Mouse (Mus musculus) hindbrain, embryonic 15.5 days (tissue): ENCODE results near the gene Art5. TPM values are rescaled to one million over a fixed set of nuclear protein-coding genes. Genes with fewer than 3 reads are reported as not detected.

Experiments used
- ATAC-seq: fragments of 200-750 bp; cut with Nextera tagmentation; 2 replicates; pipeline ENCODE4 v1.8.0; 2017; ENCODE audit warnings: low read depth, moderate number of reproducible peaks, moderate TSS enrichment; ENCODE audit not compliant: low FRiP score
- H3K27ac ChIP-seq: fragments of 300-500 bp; sonication (generic); replicated peaks from 2 replicates; pipeline ENCODE4 v1.5.1; 2015; ENCODE audit warnings: mild to moderate bottlenecking, inconsistent platforms
- H3K27me3 ChIP-seq: fragments of 300-500 bp; sonication (generic); 2 replicates; pipeline ENCODE4 v1.6.1; 2015; ENCODE audit warnings: control low read depth, inconsistent platforms
- H3K36me3 ChIP-seq: fragments of 300-500 bp; sonication (generic); 2 replicates; pipeline ENCODE4 v1.6.1; 2015; ENCODE audit warnings: control low read depth, inconsistent platforms
- H3K4me1 ChIP-seq: fragments of 300-500 bp; sonication (generic); replicated peaks from 2 replicates; pipeline ENCODE4 v1.6.1; 2015; ENCODE audit warnings: control low read depth, inconsistent platforms
- H3K4me2 ChIP-seq: fragments of 300-500 bp; sonication (generic); 2 replicates; pipeline ENCODE4 v1.6.1; 2015; ENCODE audit warnings: moderate library complexity, mild to moderate bottlenecking, inconsistent platforms
- H3K4me3 ChIP-seq: fragments of 300-500 bp; sonication (generic); 2 replicates; pipeline ENCODE4 v1.5.1; 2015; ENCODE audit warnings: mild to moderate bottlenecking, inconsistent platforms
- H3K9ac ChIP-seq: fragments of 300-500 bp; sonication (generic); 2 replicates; pipeline ENCODE4 v1.6.1; 2015; ENCODE audit warnings: inconsistent platforms
- H3K9me3 ChIP-seq: fragments of 300-500 bp; sonication (generic); 2 replicates; pipeline ENCODE4 v1.6.1; 2016; ENCODE audit warnings: control low read depth, inconsistent platforms
- WGBS: fragments of 180-500 bp; shearing (Covaris S2); methylation state at CpG from one replicate; pipeline ENCODE4 v1.1.7; 2015; 5-methylcytosine and 5-hydroxymethylcytosine counted together
- polyA plus RNA-seq: library from polyadenylated mRNA; unstranded; fragments of >200 nt; fragmentation: Nextera tagmentation; extraction: Ambion mirVana; gene quantifications from 2 replicates; pipeline ENCODE4 v1.2.1, GENCODE M21; 2015

Gene Art5
- polyA plus RNA-seq: 0.17 and 0.28 TPM in 2 replicates

DNA sequence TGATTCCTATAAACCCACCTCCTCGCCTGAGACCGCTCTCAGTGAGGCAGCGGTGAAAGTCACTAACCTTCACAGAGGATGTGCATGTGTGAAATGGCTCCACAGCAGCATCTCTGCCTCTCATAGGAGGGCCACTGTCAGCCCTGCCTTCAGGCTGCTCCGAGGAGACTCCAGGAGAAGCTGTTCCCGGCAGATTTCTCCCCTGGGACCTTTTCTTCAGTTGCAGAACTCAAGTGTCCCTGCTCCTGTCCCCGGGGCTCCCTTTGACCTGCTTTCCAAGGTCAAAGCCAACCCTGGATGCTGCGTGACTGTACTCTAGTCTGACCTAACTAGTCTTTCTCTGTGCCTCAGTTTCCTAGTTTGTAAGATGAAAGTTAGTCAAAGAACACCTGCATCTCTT lies at the start of gene Art5:
Gene Art5 (minus strand): TSS at position 319 of the 400 bp plus-strand sequence.
- no peaks in the 10 kb centered on the region for H3K27me3 ChIP-seq
- no peak within 1 kb of the TSS for H3K9ac ChIP-seq
- H3K4me2 ChIP-seq: no peak within 1 kb of the TSS
- no peaks in the 10 kb centered on the region for H3K36me3 ChIP-seq
- no peak within 1 kb of the TSS for H3K27ac ChIP-seq
- no peaks in the 10 kb centered on the region for H3K9me3 ChIP-seq
- H3K4me1 ChIP-seq: peaks cover 5% of the 10 kb centered on the region; the same call in 1 of the 2 replicates
- WGBS: 83% methylated on average over 7 of the region's 7 CpGs
- H3K4me3 ChIP-seq: no peak within 1 kb of the TSS
- no peak for ATAC-seq

DNA sequence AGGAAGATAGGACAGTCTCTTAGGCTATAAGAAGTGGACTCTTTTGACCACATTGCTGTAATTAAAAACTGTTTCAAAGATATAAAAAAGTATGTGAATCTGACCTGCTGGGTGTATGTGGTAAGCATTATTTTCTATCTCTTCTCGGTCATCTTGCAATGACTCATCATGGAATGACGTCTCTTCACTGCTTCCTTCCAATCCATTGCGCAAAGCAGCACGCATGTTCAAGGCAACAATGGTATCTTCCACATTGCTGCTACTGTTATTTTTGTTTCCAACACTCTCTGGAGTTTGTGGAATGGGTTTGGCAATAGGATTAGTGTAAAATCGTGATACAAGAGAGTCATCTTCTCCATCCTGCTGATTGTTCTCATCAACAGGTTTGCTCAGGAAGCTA lies 44.4 kb upstream of the Art5 start:
- Histone ChIP-seq H3K36me3 (peaks cover 51% of the 10 kb centered on the region), H3K9me3 (no peaks in the 10 kb centered on the region), H3K27me3 (no peaks in the 10 kb centered on the region), H3K9ac (no peak overlapping the region), H3K27ac (no peak overlapping the region), H3K4me3 (no peak overlapping the region), H3K4me1 (no peaks in the 10 kb centered on the region), H3K4me2 (no peak overlapping the region)
- ATAC-seq: no peak
- 98% methylated on average over 5 of the region's 5 CpGs for WGBS

DNA sequence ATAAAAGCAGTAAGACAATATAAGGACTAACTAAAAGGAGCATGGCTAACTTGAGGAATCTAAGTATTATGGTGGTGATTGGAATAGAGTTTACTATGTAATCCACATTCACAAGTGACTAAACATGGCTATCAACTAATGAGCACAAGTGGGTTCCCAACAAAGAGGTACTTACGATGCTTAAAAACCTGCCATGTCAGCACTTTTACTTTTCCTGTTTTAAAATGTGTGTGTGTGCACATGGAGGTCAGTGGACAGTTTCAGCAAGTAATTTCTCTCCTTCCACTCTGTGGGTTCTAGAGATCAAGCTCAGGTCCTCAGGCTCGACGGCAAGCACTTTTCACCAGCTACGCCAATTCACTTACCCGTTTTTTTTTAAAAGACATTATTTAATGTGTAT lies 28.6 kb upstream of the Art5 start:
- H3K9me3 ChIP-seq: no peaks in the 10 kb centered on the region
- WGBS: 98% methylated on average over 5 of the region's 5 CpGs
- H3K9ac ChIP-seq: no peak overlapping the region
- no peaks in the 10 kb centered on the region for H3K27me3 ChIP-seq
- H3K4me2 ChIP-seq: no peak overlapping the region
- no peaks in the 10 kb centered on the region for H3K4me1 ChIP-seq
- no peak overlapping the region for H3K4me3 ChIP-seq
- ATAC-seq: no peak
- H3K36me3 ChIP-seq: peaks cover 75% of the 10 kb centered on the region
- H3K27ac ChIP-seq: no peak overlapping the region

DNA sequence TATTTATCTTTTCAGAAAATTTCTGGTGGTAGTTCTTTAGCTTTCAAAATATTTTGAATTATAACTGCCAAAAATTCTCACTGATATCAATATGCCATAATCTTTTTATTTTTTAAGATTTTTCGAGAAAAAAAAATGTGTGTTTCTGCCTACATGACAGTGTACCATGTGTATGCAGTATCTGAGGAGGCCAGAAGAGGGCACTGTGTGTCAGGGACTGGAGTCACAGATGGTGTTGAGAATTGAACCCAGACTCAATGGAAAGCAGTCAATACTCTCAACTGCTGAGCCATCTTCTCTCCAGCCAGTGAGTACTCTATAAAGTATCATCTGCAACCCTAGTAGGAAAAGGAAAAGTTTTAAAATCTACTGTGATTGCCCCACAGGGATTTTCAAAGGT lies 28.2 kb upstream of the Art5 start:
- Histone ChIP-seq H3K27me3 (no peaks in the 10 kb centered on the region), H3K9ac (no peak overlapping the region), H3K4me2 (no peak overlapping the region), H3K27ac (no peak overlapping the region), H3K36me3 (peaks cover 79% of the 10 kb centered on the region), H3K4me1 (no peaks in the 10 kb centered on the region), H3K9me3 (no peaks in the 10 kb centered on the region), H3K4me3 (no peak overlapping the region)
- no peak for ATAC-seq
- WGBS: 88% methylated on average over 1 of the region's 1 CpGs

DNA sequence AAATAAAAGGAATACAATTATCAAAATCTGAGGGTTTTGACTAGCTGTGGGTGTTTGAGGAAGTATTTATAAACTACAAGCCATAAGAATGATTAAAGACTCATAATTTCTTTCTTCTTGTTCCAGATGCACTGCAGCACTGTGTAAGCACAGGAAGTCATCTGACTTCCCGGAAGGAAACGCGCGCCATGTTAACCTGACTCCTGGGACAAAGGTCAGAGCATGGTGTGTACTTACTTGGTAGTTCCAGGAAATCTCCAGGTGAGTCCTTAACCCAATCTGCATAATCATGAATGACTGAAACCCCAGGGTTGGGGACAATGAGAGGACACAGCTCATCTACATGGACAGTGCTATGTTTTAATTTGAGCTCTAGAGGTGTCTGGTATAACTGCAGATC lies 23.1 kb upstream of the Art5 start:
- H3K4me1 ChIP-seq: no peaks in the 10 kb centered on the region
- WGBS: 96% methylated on average over 4 of the region's 4 CpGs
- no peak overlapping the region for H3K4me2 ChIP-seq
- H3K27me3 ChIP-seq: no peaks in the 10 kb centered on the region
- H3K27ac ChIP-seq: no peak overlapping the region
- ATAC-seq: no peak
- H3K9ac ChIP-seq: no peak overlapping the region
- H3K9me3 ChIP-seq: no peaks in the 10 kb centered on the region
- H3K4me3 ChIP-seq: no peak overlapping the region
- peaks cover 70% of the 10 kb centered on the region for H3K36me3 ChIP-seq

DNA sequence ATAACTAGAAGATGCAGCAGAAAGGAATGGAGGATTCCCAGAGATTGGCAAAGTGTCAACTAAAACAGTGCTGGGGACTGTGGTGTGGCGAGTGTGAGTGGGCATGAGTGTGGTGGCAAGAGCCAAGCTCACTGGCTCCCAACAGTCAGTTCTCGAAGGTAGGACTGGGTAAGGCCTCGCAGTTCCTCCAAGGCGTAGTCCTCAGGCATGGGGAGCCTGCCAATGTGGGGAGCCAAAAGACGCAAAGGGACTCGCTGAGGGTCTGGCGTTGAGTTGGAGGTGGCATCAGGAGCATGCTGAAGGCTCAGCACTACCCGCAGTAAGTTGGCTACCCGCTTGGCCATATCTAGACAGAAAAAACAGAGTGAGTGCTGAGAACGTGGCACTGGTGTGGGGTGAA lies 11.0 kb upstream of the Art5 start:
- Histone ChIP-seq H3K4me2 (no peak overlapping the region), H3K4me3 (no peak overlapping the region), H3K27ac (no peak overlapping the region), H3K36me3 (peaks cover 74% of the 10 kb centered on the region), H3K9me3 (no peaks in the 10 kb centered on the region), H3K4me1 (no peaks in the 10 kb centered on the region), H3K27me3 (no peaks in the 10 kb centered on the region), H3K9ac (no peak overlapping the region)
- no peak for ATAC-seq
- 93% methylated on average over 10 of the region's 10 CpGs for WGBS

DNA sequence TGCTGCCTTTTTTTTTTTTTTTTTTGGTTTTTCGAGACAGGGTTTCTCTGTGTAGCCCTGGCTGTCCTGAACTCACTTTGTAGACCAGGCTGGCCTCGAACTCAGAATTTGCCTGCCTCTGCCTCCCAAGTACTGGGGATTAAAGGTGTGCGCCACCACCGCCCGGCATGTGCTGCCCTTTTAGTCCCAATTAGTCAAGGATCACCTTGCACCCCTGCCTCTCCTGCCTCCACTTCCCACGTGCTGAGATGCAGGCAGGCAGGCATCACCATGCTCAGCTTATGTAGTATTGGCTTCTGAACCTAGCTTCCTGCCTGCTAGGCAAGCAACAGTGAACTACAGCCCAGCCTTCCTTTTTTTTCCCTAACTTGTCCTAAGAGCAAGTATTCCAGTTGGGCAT lies 8.1 kb upstream of the Art5 start:
- Histone ChIP-seq H3K36me3 (peaks cover 45% of the 10 kb centered on the region), H3K27me3 (no peaks in the 10 kb centered on the region), H3K9ac (no peak overlapping the region), H3K27ac (no peak overlapping the region), H3K4me2 (no peak overlapping the region), H3K4me1 (no peaks in the 10 kb centered on the region), H3K4me3 (no peak overlapping the region), H3K9me3 (no peaks in the 10 kb centered on the region)
- no peak for ATAC-seq
- WGBS: 84% methylated on average over 6 of the region's 6 CpGs

DNA sequence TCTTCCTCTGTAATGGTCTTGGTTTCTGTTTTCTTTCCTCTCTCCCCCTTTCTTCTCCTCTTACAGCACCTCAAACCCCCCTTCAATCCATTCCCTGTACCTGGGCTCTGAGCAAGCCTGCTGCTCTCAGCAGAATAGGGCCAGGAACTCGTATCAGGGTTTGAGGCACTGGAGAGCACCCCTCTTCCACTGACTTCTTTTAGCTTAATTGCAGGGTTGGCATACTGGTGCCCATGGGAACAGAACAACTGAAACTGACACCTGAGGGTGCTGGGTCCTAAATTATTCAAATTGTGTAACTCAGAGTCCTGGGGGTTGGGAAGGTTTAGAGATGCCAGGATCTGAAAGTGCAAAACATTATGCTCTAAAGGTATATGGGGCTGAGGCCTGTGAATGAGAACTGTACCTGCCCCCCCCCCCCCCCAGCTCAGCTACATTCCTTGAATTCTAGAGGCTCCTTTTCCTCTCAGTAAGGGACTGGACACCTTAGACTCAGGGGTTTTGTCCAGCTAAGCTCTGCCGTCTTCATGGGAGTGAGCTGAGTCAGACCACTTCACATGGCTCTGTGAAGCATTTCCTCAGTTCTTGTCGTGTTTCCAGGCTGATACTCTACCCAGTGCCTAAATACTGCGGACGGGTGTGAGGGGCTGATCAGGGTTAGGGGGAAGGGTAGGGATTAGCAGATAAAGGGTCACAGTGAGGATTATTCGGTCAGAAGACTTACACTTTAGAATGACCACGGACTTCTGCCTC lies 7.5 kb upstream of the Art5 start, which contains the start of gene Chrna10:
Gene Chrna10 (minus strand): TSS at position 250 of the 753 bp plus-strand sequence.
- WGBS: 58% methylated on average over 7 of the region's 7 CpGs
- Histone ChIP-seq H3K4me1 (no peaks in the 10 kb centered on the region), H3K36me3 (peaks cover 39% of the 10 kb centered on the region), H3K9ac (no peak within 1 kb of the TSS), H3K27me3 (no peaks in the 10 kb centered on the region), H3K27ac (no peak within 1 kb of the TSS), H3K4me2 (no peak within 1 kb of the TSS), H3K9me3 (no peaks in the 10 kb centered on the region), H3K4me3 (no peak within 1 kb of the TSS)
- no peak; the same call in 1 of the 2 replicates for ATAC-seq

DNA sequence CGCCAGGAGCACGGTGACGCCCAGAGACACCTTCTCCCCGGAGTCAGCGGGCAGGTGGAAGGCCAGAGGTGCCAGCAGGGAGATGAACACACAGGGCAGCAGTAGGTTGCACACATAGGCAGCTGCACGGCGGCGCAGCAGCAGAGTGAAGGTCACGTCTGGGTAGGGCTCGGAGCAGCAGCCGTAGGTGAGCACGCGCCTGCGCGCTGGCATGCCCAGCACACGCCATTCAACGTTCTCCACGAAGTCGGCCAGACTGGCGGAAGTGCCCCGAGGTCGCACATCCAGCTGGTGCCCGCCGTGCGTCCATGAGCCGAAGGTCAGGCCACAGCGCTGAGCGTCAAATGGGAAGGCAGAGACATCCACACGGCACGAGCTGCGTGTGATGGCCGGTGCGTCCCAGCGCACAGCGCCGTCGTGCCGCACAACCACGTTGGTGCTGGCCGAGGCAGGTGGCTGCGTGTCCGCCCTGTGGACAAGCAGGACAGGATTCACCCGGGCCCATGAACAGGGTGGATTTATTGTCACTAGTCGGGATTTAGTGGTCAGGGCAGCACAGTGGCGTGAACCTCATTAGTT lies 4.0 kb upstream of the Art5 start:
- Histone ChIP-seq H3K4me2 (no peak overlapping the region), H3K27me3 (no peaks in the 10 kb centered on the region), H3K9me3 (no peaks in the 10 kb centered on the region), H3K9ac (no peak overlapping the region), H3K36me3 (peaks cover 5% of the 10 kb centered on the region), H3K4me1 (no peaks in the 10 kb centered on the region), H3K27ac (no peak overlapping the region), H3K4me3 (no peak overlapping the region)
- no peak for ATAC-seq
- 88% methylated on average over 45 of the region's 45 CpGs for WGBS

DNA sequence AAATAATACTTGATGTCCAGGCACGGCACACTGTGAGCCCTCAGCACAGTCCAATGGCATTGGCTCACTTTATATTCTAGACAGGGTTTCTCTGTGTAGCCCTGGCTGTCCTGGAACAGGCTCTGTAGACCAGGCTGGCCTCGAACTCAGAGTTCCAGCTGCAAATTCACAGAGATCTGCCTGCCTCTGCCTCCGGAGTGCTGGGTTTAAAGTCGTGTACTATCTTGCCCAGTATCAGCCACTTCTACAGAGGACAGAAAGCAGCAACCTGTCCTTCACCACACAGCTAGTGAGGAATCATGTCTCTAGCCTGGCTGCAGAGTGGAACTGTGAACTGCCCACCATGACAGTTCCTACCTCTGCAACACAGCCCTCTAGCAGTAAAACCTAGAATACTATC lies 457 bp upstream of the Art5 start:
- WGBS: 85% methylated on average over 4 of the region's 4 CpGs
- H3K9ac ChIP-seq: no peak overlapping the region
- no peak for ATAC-seq
- H3K27ac ChIP-seq: no peak overlapping the region
- H3K27me3 ChIP-seq: no peaks in the 10 kb centered on the region
- peaks cover 5% of the 10 kb centered on the region; the same call in 1 of the 2 replicates for H3K4me1 ChIP-seq
- H3K9me3 ChIP-seq: no peaks in the 10 kb centered on the region
- no peaks in the 10 kb centered on the region for H3K36me3 ChIP-seq
- no peak overlapping the region for H3K4me2 ChIP-seq
- no peak overlapping the region for H3K4me3 ChIP-seq

DNA sequence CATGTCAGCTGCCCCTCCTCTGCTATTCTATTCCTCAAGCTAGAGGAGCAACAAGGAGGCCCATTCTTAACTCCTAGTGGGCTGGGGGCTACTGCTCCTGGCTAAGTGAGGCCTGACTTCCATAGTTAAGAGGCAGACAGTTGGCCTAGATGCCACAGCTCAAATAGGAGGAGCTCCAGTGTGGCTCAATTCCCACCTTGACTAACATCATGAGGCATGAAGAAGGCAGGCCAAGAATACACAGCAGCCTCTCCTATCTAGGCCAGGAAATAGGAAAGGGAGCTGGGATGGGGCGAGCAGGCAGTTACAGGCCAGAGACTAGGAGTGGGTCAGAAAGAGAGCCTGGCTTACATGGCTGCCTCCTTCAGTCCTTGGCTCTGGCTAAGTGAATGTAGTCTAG lies 1.1 kb downstream of the Art5 start:
- Histone ChIP-seq H3K4me1 (peaks cover 5% of the 10 kb centered on the region; the same call in 1 of the 2 replicates), H3K9ac (no peak overlapping the region), H3K27ac (no peak overlapping the region), H3K9me3 (no peaks in the 10 kb centered on the region), H3K4me2 (no peak overlapping the region), H3K27me3 (no peaks in the 10 kb centered on the region), H3K36me3 (no peaks in the 10 kb centered on the region), H3K4me3 (no peak overlapping the region)
- ATAC-seq: no peak
- 97% methylated on average over 1 of the region's 1 CpGs for WGBS

DNA sequence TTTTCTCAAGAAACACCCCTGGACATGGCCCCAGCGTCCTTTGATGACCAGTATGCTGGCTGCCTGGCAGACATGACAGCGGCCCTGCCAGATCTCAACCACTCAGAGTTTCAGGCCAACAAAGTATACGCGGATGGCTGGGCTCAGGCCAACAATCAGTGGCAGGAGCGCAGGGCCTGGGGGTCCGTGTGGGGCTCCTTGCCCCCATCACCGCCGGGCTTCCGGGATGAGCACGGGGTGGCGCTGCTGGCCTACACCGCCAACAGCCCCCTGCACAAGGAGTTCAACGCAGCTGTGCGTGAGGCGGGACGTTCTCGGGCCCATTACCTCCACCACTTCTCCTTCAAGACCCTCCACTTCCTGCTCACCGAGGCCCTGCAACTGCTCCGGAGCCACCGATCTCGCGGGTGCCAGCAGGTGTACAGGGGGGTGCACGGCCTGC lies 2.6 kb downstream of the Art5 start:
- H3K27ac ChIP-seq: no peak overlapping the region
- ATAC-seq: peak; percentile 27; the same call in 1 of the 2 replicates
- H3K9me3 ChIP-seq: no peaks in the 10 kb centered on the region
- H3K4me3 ChIP-seq: peak overlapping the region; percentile 15
- H3K4me2 ChIP-seq: peak overlapping the region; percentile 51
- H3K27me3 ChIP-seq: no peaks in the 10 kb centered on the region
- 16% methylated on average over 23 of the region's 23 CpGs for WGBS
- no peaks in the 10 kb centered on the region for H3K36me3 ChIP-seq
- H3K4me1 ChIP-seq: peaks cover 5% of the 10 kb centered on the region; the same call in 1 of the 2 replicates
- no peak overlapping the region for H3K9ac ChIP-seq
